Mouse (Mus musculus): ENCODE measurements around the gene Krt78.

DNA sequence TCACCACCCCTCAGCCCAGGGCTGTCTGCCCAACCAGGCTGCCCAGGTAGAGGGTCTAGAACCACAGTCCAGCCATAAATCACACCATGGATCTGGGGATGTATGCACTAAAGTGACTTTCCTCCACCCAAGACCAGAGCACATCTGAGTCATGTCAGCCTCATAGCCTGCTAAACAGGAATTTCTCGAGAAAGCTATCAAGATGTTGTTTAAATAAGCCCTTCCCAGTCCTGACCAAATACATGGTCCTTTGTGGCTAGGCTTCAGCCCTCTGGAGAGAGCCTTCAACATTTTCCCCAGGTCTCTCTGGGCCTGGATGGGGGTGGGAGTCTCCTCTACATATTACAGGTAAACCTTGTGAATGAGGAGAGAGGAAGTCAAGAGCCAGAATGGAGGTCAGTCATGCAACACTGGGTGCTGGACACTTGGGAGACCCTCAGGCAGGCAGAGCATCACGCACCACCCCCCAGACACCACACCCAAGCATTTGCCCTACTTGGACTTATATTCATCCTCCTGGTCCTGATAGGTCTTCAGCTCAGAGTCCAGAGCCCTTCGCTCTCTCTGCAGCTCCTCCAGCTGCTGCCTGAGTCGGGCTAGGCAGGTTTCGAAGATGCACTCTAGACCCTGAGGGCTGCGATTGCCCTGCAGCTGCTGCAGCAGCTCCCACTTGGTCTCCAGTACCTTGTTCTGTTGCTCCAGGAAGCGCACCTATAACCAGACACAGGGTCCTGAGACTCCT, 1.2 kb downstream of the Krt78 start:
- no peak for TF ChIP-seq CTCF (IDR thresholded peaks at IDR 0.05; ENCODE audit: borderline replicate concordance, control insufficient read depth, extremely low read depth, insufficient read depth, low read length, poor library complexity)
- no peak for TF ChIP-seq POLR2A (IDR thresholded peaks at IDR 0.05; ENCODE audit: control insufficient read depth, extremely low read depth, insufficient read depth, low read length, poor library complexity)

Measured in thymus, adult 2 months (tissue).